Mouse (Mus musculus): Measurements from ENCODE around the gene Olfr1264.

DNA sequence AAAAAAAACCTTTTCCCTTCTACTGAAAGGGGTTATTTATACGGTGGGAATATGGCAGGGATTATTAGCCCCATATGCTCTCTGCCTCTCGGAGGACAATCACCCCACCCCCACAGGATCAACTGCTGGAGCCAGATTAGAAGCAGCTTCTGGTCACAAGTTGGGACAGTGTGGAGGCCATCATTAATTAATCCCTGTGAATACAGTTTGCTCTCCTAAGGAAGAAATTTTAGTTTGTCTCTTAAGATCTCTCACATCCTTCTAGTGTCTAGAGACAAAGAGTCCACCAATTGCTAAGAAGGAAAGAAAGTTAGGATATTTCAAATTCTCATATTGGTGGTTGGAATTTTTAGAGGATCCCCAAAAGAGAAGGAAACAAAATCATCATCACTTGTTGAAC is at the start of gene Olfr1264:
- TF ChIP-seq POLR2A (IDR thresholded peaks at IDR 0.05; ENCODE audit: extremely low read depth, insufficient read depth, low read length) (no peak), CTCF (IDR thresholded peaks at IDR 0.05; ENCODE audit: low read depth, low read length) (no peak)
